Mouse (Mus musculus): ENCODE measurements at regions not wholly inside any gene's neighbourhood (a gene's known extent, or its start where the extent isn't known, plus 50 kb on each side); places are given as distances from the start of the nearest gene placed in this dataset.

DNA sequence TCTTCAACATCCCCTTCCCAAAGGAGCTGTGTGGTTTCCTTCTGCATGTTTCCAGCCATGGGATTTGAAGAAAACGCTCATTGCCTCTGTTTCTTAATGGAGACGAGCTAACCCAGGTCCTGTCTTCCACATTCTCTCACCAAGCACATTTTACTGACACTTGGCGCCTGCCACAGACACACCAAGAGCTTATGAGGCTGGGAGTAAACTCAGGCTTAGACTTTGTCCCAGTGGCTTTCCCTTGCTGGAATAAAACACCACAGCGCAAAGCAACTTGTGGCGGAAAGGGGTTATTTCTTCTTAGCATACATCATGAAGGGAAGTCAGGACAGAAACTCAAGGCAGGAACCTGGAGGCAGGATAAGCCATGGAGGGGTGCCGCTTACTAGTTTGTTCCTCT is 184.5 kb upstream of the Hes1 start:
- no peak for DNase-seq (ENCODE audit: low read depth)
- TF ChIP-seq POLR2A (IDR thresholded peaks at IDR 0.05; ENCODE audit: borderline replicate concordance, extremely low read depth, insufficient read depth, insufficient read length, poor library complexity, severe bottlenecking), result no peak
- no peak for TF ChIP-seq CTCF (IDR thresholded peaks at IDR 0.05; ENCODE audit: borderline replicate concordance, extremely low read depth, insufficient read depth, insufficient read length)

- DNase-seq (ENCODE audit: low read depth), result peak; percentile 66
- TF ChIP-seq CTCF (IDR thresholded peaks at IDR 0.05; ENCODE audit: borderline replicate concordance, extremely low read depth, insufficient read depth, insufficient read length) (no peak), POLR2A (IDR thresholded peaks at IDR 0.05; ENCODE audit: borderline replicate concordance, extremely low read depth, insufficient read depth, insufficient read length, poor library complexity, severe bottlenecking) (no peak)
These were observed 182.7 kb upstream of the Hes1 start for GRCm38 (mm10) chr16:29881497-29881896.

- TF ChIP-seq POLR2A (IDR thresholded peaks at IDR 0.05; ENCODE audit: borderline replicate concordance, extremely low read depth, insufficient read depth, insufficient read length, poor library complexity, severe bottlenecking), result no peak
- no peak for TF ChIP-seq CTCF (IDR thresholded peaks at IDR 0.05; ENCODE audit: borderline replicate concordance, extremely low read depth, insufficient read depth, insufficient read length)
- peak; percentile 96 for DNase-seq (ENCODE audit: low read depth)
These were observed 181.8 kb upstream of the Hes1 start for GRCm38 (mm10) chr16:29882226-29882972.

GRCm38 (mm10) chr16:29883252-29883992 is 180.8 kb upstream of the Hes1 start:
- TF ChIP-seq CTCF (IDR thresholded peaks at IDR 0.05; ENCODE audit: borderline replicate concordance, extremely low read depth, insufficient read depth, insufficient read length), result no peak
- TF ChIP-seq POLR2A (IDR thresholded peaks at IDR 0.05; ENCODE audit: borderline replicate concordance, extremely low read depth, insufficient read depth, insufficient read length, poor library complexity, severe bottlenecking), result no peak
- DNase-seq (ENCODE audit: low read depth), result peak; percentile 96

- TF ChIP-seq CTCF (IDR thresholded peaks at IDR 0.05; ENCODE audit: borderline replicate concordance, extremely low read depth, insufficient read depth, insufficient read length) (no peak), POLR2A (IDR thresholded peaks at IDR 0.05; ENCODE audit: borderline replicate concordance, extremely low read depth, insufficient read depth, insufficient read length, poor library complexity, severe bottlenecking) (no peak)
- no peak for DNase-seq (ENCODE audit: low read depth)
These were observed 179.3 kb upstream of the Hes1 start for GRCm38 (mm10) chr16:29884899-29885298.

DNA sequence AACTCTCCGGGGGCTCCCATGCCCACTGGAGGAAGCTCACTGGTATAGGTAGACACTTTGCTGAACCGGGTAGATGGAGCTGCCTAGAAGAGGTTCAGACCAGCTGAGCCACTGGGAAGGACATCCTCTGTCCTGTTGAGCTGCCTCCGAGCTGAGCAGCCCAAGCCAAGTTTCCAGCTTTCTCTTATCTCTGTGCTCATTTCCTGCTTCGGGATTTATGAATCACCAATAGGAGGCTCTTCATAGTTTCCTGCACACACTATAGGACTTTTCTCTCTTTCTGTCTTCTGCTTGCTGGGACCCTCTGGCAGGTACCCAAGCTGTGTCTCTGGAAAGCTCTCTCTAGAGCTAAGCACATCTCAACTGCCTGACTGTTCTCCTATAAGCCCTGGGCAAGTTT is 177.4 kb upstream of the Hes1 start:
- no peak for DNase-seq (ENCODE audit: low read depth)
- TF ChIP-seq POLR2A (IDR thresholded peaks at IDR 0.05; ENCODE audit: borderline replicate concordance, extremely low read depth, insufficient read depth, insufficient read length, poor library complexity, severe bottlenecking), result no peak
- no peak for TF ChIP-seq CTCF (IDR thresholded peaks at IDR 0.05; ENCODE audit: borderline replicate concordance, extremely low read depth, insufficient read depth, insufficient read length)

GRCm38 (mm10) chr16:29889346-29889745 is 174.8 kb upstream of the Hes1 start:
- DNase-seq (ENCODE audit: low read depth), result no peak
- no peak for TF ChIP-seq CTCF (IDR thresholded peaks at IDR 0.05; ENCODE audit: borderline replicate concordance, extremely low read depth, insufficient read depth, insufficient read length)
- TF ChIP-seq POLR2A (IDR thresholded peaks at IDR 0.05; ENCODE audit: borderline replicate concordance, extremely low read depth, insufficient read depth, insufficient read length, poor library complexity, severe bottlenecking), result no peak

- no peak for TF ChIP-seq POLR2A (IDR thresholded peaks at IDR 0.05; ENCODE audit: borderline replicate concordance, extremely low read depth, insufficient read depth, insufficient read length, poor library complexity, severe bottlenecking)
- TF ChIP-seq CTCF (IDR thresholded peaks at IDR 0.05; ENCODE audit: borderline replicate concordance, extremely low read depth, insufficient read depth, insufficient read length), result no peak
- no peak for DNase-seq (ENCODE audit: low read depth)
These were observed 172.7 kb upstream of the Hes1 start for GRCm38 (mm10) chr16:29891472-29891871.

GRCm38 (mm10) chr16:29893871-29894828 is 170.0 kb upstream of the Hes1 start:
- TF ChIP-seq CTCF (IDR thresholded peaks at IDR 0.05; ENCODE audit: borderline replicate concordance, extremely low read depth, insufficient read depth, insufficient read length) (no peak), POLR2A (IDR thresholded peaks at IDR 0.05; ENCODE audit: borderline replicate concordance, extremely low read depth, insufficient read depth, insufficient read length, poor library complexity, severe bottlenecking) (no peak)
- DNase-seq (ENCODE audit: low read depth), result peak; percentile 93

- no peak for DNase-seq (ENCODE audit: low read depth)
- no peak for TF ChIP-seq POLR2A (IDR thresholded peaks at IDR 0.05; ENCODE audit: borderline replicate concordance, extremely low read depth, insufficient read depth, insufficient read length, poor library complexity, severe bottlenecking)
These were observed 167.8 kb upstream of the Hes1 start for GRCm38 (mm10) chr16:29896393-29896792.

DNA sequence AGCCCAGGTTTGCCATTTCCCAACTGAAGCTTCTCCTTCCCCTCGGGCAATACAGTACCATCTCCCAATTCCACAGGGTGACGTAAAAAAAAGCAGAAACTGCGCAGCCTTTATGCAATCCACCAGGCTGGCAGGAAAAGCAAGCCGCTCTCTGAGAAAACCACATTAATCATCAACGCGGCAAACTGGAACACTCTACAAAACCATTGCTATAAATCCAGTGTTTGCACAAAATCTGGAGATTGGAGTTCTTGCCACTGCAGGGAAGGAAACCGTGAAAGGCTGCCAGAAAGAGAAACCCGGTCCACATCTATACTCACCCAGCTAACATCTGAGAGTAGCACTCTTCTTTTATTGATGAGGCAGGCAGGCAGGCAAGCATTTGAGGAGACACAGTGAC is 160.7 kb upstream of the Hes1 start:
- TF ChIP-seq CTCF (IDR thresholded peaks at IDR 0.05; ENCODE audit: borderline replicate concordance, extremely low read depth, insufficient read depth, insufficient read length) (no peak), POLR2A (IDR thresholded peaks at IDR 0.05; ENCODE audit: borderline replicate concordance, extremely low read depth, insufficient read depth, insufficient read length, poor library complexity, severe bottlenecking) (no peak)
- no peak for DNase-seq (ENCODE audit: low read depth)

All from brain, embryonic 14.5 days (tissue).